Mouse (Mus musculus): Measurements from ENCODE around the gene Gm15127.
"Not testable (repeated sequence)": the region's sequence is repeated elsewhere in the genome, so short reads cannot be mapped to it uniquely, and the experiment has no call there.

Gm15127 gene

DNA sequence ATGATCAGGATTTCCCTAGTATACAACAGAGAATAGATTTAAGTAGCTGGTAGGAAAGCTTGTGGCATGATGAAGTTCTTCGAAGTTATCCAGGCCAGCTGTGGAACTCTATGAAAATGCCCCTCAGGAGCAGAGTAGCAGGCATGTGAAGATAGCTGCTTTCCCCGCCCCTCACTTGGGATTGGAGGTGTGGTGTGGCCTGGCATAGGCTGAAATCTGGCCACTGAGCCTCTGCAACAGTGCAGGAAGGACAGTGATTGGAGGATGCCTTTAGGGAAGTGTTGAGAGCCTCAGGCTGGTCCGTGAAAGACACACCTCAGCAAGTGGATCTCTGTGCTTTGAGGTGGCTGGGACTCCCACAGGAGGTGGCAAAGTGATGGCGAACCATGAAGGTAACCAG is at the start of gene Gm15127:
Gene Gm15127 (plus strand): TSS at position 301 of the 400 bp plus-strand sequence.
- DNase-seq (ENCODE audit: low spot score), result not testable (repeated sequence)

DNA sequence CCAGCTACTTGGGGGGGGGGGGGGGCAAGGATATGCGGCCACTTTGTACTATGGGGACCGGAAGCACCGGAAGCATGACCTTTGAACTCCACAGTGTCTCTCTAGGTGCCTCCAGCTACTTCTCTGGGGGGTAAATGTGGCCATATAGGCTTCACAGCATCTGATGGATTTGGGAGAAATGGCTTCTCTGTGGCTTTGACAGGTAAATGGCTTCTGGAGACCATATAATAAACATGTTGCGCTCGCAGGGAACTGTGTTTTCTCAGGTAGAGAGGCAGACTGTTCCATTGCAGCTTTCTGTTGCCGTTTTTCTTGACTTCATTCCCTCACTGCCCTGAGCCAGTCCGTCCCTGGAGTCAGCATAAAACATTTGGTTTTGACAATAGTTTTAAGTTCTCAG is 48.3 kb upstream of the Gm15127 start, which contains the start of gene Gm8334:
Gene Gm8334 (minus strand): TSS at position 101 of the 400 bp plus-strand sequence.
- DNase-seq (ENCODE audit: low spot score), result not testable (repeated sequence)

DNA sequence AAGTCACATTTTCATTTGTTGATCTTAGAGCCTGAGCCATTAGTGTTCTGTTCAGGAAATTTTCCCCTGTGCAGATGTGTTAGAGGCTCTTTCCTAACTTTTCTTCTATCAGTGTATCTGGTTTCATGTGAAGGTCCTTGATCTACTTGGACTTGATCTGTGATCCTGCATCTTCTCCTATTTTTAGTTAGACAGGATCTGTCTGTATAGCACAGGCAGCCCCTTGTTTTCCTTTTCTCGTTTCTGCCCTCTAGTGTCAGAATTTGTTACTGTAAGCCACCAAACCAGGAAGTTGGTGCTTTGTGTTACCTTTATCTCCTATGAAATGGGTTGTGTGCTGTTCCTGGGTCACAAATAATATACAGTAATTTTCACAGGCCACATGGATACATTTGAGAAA is 12.9 kb downstream of the Gm15127 start:
- not testable (repeated sequence) for DNase-seq (ENCODE audit: low spot score)

Measured in urinary bladder, postnatal 14 days (tissue).